Mouse (Mus musculus): ENCODE data around the gene Coq10b. TPM values are rescaled to one million over a fixed set of nuclear protein-coding genes. Genes with fewer than 3 reads are reported as not detected.
"Not testable (repeated sequence)": the region's sequence is repeated elsewhere in the genome, so short reads cannot be mapped to it uniquely, and the experiment has no call there.

Gene Coq10b
- total RNA-seq (2015) = 20.7 TPM in 2 replicates
- 15.2 and 17.0 TPM in 2 replicates for total RNA-seq (2017)

- peak; percentile 95 for ATAC-seq (replicated peaks; ENCODE audit: poor library complexity)
Measured at GRCm38 (mm10) chr1:55052355-55052953, at the start of gene Coq10b. Gene Coq10b (plus strand): TSS chr1:55052770.

- not testable (repeated sequence) for ATAC-seq (replicated peaks; ENCODE audit: poor library complexity)
Measured at GRCm38 (mm10) chr1:55008313-55008712, 44.3 kb upstream of the Coq10b start.

DNA sequence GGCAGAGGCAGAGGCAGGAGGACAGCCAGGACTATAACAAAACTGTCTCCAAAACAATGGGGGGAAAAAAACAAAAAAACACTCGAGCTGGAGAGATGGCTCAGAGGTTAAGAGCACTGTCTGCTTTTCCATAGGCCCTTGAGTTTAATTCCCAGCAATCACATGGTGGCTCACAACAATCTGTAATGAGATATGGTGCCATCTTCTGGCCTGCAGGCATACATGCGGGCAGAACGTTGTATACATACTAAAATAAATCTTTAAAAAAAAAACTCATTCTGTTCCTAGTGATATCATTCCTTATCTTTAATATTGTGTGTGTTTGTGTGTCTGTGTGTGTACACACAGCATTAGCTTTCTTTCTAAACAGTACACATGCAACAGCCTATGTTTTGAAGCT lies 40.1 kb upstream of the Coq10b start:
- ATAC-seq (replicated peaks; ENCODE audit: poor library complexity) = peak; percentile 57; the same call in 1 of the 2 replicates

DNA sequence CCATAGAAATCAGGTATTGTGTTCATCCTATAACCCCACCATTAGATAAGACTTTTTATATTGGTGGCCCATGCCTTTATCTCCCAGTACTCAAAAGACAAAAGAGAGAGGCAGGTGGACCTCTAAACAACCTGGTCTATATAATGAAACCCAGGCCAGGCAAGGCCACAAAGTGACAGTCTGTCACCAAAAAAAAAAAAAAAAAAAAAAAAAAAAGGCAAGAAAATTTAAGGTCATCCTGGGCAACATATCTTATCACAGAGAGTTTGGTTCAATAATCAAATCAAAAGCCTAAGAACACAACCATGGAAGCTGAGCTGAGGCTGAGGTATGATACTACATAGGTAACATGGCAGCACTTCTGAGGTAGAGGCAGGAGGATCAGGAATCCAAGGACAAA lies 30.7 kb upstream of the Coq10b start:
- ATAC-seq (replicated peaks; ENCODE audit: poor library complexity) = no peak

GRCm38 (mm10) chr1:55025656-55026430 lies 26.7 kb upstream of the Coq10b start:
- 0 out of 2 replicates have a peak, but pooled peaks have one; percentile 3 for ATAC-seq (replicated peaks; ENCODE audit: poor library complexity)

- ATAC-seq (replicated peaks; ENCODE audit: poor library complexity) = no peak
Measured at GRCm38 (mm10) chr1:55026444-55027252, 25.9 kb upstream of the Coq10b start.

- peak; percentile 79 for ATAC-seq (replicated peaks; ENCODE audit: poor library complexity)
Measured at GRCm38 (mm10) chr1:55027253-55027801, 25.2 kb upstream of the Coq10b start, which contains the start of gene Sf3b1. Gene Sf3b1 (minus strand): TSS chr1:55027481.

DNA sequence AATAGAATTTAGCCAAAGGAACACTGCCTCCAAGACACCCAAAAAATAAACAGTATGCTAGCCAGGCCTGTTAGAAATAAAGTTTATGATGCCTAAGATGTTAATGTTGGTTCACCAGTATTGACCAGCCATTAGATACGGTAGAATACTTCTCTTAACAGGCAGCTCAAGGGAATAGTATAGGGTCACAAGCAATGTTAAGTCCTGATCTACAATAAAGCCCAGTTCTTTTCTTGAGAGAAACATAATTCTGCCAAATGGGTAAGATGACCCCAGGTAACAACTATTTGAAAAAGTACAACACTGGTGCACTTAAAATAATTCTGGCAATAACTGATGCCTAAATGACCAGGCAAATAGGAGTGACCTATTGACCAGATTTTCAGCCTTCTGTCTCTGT lies 24.6 kb upstream of the Coq10b start:
- no peak for ATAC-seq (replicated peaks; ENCODE audit: poor library complexity)

GRCm38 (mm10) chr1:55028512-55029249 lies 23.9 kb upstream of the Coq10b start:
- ATAC-seq (replicated peaks; ENCODE audit: poor library complexity) = peak; percentile 61

GRCm38 (mm10) chr1:55029446-55029845 lies 23.1 kb upstream of the Coq10b start:
- 0 out of 2 replicates have a peak, but pooled peaks have one; percentile 14 for ATAC-seq (replicated peaks; ENCODE audit: poor library complexity)

DNA sequence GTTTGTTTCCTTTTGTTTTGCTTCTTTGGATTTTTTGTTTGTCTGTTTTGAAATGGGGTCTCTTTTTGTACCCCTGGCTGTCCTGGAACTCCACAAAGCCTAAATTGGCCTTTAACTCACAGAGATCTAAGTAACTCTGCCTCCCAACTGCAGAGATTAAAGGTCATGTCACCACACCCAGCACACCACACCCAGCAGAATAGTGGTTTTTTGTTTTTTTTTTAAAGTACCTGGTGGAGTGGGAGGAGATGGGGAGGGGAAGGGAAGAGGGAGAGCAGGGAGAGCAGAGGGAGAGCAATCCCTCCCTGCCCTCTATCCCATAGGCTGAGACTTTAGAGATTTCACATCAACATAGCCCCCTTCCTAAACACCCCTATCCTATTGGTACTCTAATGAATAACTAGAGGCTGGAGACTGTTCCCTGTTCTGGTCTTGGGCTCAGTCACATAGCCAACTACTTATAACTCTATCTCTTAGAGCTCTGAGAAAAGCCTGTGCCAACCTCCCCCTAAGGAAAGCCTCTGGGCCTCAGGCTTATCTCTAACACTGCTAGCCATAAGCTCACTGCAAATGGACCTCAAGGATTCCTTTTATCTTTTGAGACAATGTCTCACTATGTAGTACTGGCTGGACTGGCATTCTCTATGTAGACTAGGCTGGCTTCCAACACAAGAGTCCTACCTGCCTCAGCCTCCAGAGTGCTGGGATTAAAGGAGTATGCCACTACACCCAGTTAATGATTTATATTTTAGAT lies 21.4 kb upstream of the Coq10b start:
- peak; percentile 45 for ATAC-seq (replicated peaks; ENCODE audit: poor library complexity)

- ATAC-seq (replicated peaks; ENCODE audit: poor library complexity) = no peak
Measured at GRCm38 (mm10) chr1:55039944-55040343, 12.6 kb upstream of the Coq10b start.

DNA sequence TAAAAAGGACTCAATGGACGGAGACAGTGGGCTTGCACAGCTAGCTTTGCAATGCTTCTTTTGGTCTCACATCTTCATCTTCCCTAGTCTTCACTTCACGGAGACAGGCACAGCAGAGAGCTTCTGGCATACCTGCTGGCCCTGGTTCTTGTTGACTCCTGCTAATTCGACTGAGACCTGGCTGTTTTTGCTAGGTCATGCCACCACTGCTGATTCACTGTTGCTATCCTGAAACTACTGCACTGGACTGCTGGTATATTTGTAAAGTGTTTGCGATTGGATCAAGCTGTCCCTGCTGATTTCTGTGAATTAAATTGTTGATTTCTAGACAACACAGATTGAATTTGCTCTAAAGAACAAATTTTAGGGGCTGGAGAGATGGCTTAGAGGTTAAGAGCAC lies 10.9 kb upstream of the Coq10b start:
- ATAC-seq (replicated peaks; ENCODE audit: poor library complexity) = no peak

DNA sequence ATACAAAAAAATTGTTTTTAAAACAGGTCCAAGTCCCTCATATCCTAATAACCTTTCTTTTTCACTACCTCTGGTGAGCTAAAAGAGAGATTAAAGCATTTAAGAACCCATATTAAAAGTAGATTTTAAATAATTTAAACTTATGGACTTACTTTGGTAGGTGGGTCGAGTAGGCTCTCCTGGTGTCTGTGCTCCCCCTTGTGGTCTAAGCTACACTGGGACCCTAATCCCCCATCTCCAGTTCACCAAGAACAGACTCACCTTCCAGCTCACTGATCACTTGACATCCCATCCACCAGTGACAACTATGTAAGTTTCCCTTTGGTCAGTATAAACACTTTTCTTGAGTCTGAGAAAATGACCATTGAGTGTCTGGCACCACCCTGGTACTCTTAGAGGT lies 10.3 kb upstream of the Coq10b start:
- peak; percentile 50; the same call in 1 of the 2 replicates for ATAC-seq (replicated peaks; ENCODE audit: poor library complexity)

- ATAC-seq (replicated peaks; ENCODE audit: poor library complexity) = no peak
Measured at GRCm38 (mm10) chr1:55043164-55043563, 9.4 kb upstream of the Coq10b start.

DNA sequence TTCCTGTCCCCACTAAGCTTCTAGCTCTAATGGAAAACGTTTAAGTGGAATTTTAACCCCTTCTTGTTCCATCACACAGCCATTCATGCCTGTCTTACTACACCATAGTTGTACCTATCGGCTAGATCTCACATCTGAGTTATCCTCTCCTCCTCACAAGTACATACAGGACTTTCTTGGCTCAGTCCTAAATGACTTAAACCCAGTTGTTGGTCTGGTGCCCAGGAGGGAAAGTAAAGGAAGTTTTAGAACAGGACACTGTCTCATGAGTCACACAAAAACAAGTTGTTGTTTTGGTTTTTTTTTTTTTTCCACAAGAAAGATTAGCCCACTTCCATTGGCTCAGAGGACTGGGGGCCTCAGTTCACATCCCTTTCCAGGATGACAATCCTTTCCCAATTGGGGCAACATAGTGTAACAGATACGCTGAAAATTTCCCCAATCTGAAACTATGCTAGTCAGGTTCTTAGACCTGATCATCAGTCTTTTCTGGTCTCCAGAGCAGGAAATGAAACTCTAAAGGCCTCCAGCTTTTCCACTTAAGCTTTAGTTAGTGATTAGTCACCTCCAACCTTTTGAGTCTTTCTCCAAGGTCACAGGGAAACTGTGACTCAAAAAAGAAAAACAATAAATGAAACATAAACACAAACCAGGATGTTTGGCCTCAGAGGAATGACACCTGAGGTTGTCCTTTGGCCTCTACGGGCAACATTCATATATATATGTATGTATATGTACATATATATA lies 3.6 kb upstream of the Coq10b start:
- ATAC-seq (replicated peaks; ENCODE audit: poor library complexity) = no peak

DNA sequence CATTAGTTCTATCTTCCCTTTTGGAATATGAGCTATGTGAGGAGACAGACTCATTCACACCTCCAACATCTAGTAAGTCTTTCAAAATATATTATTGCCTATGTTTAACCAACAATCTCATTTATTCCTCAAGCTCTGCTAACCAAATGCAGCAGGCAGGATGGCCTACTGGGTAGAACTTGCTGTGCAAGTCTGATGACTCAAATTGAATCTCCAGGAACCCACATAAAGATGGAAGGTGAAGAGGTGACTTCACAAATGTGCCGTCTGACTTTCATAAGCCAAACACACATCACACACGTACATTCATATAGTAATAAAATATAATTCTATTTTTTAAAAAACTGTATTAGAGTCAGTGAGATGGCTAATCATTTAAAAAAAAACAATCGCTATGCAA lies 899 bp upstream of the Coq10b start:
- ATAC-seq (replicated peaks; ENCODE audit: poor library complexity) = no peak

- ATAC-seq (replicated peaks; ENCODE audit: poor library complexity) = peak; percentile 26
Measured at GRCm38 (mm10) chr1:55053005-55053404, 435 bp downstream of the Coq10b start.

DNA sequence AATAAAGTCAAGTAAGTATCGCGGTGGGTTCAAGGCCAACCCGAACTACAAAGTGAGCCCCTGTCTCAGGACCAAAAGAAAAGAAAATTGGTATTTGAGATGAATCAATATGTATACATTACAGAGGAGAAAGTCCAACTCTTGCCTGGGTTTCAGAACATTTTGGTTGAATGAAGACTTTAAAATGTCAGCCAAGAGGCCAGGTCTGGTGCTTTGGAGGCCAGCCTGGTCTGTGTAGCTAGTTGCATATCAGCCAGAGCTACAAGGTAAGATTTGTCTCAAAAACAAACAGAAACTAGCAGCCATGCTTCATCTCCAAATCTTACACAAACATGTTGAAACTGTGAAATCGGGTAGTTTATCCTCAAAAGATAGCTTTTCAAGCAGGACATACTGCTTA lies 1.0 kb downstream of the Coq10b start:
- no peak for ATAC-seq (replicated peaks; ENCODE audit: poor library complexity)
